Mouse (Mus musculus): ENCODE results near the gene Becn1. TPM values are rescaled to one million over a fixed set of nuclear protein-coding genes. Genes with fewer than 3 reads are reported as not detected.

Becn1 gene
- total RNA-seq, 2 experiments from 2014 or later, result 86.7 to 160 TPM

DNA sequence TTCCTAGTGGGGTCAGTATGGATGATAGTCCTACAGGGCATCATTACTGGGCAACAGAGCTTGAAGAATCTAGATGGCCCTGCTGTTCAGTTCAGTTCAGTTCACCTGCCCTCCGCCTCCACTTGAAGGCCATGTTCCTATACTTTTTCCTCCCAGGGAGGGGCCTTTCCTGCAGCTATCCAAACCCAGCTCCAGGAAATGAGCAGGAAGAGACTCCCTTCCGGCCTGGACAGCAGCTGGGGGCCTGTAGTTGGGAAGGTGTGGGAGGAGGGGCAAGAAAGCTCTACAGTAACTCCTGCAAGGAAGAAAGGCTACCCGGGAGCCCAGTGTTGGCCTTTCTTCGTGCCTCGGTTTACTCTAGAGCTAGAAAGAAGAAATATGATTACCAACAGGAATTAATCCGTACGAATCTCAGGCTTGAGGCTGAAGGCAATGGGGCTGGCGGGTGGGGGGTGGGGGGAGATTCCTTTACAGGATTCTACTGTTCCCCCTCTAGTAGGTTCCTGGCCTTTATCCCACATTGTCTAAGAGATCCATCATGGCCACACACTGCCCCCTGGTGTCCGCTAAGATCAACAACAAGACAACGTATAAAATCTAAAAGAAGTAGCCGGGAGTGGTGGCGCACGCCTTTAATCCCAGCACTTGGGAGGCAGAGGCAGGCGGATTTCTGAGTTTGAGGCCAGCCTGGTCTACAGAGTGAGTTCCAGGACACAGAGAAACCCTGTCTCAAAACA lies 53.7 kb downstream of the Becn1 start:
- no peak; the same call in 1 of the 2 replicates for ATAC-seq (replicated peaks; ENCODE audit: low FRiP score, low TSS enrichment, poor library complexity, severe bottlenecking)

DNA sequence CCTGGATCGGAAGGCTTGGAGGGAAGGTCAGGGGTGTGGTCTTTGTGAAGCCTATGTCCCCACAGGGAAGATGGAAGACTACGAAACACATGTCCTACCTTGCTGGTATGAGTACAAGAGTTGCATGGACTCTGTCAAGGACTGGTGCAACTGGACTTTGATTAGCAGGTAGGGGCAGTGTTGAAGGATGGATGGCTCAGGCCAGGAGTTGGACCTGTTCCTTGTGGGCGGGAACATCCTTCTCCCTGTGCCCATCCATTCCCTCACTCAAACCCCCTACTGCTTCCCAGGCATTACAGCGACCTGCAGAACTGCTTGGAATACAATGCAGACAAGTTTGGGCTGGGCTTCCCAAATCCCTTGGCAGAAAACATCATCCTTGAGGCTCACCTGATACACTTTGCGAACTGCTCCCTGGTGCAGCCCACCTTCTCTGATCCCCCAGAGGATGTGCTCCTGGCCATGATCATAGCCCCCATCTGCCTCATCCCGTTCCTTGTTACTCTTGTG lies 54.5 kb downstream of the Becn1 start:
- no peak for ATAC-seq (replicated peaks; ENCODE audit: low FRiP score, low TSS enrichment, poor library complexity, severe bottlenecking)

- no peak for ATAC-seq (replicated peaks; ENCODE audit: low FRiP score, low TSS enrichment, poor library complexity, severe bottlenecking)
These were observed 55.4 kb downstream of the Becn1 start for GRCm38 (mm10) chr11:101246702-101247012.

- ATAC-seq (replicated peaks; ENCODE audit: low FRiP score, low TSS enrichment, poor library complexity, severe bottlenecking), result peak; percentile 24; the same call in 1 of the 2 replicates
These were observed 56.0 kb downstream of the Becn1 start, which contains the start of gene Ramp2 for GRCm38 (mm10) chr11:101245855-101246701. Gene Ramp2, plus strand, starts transcription at chr11:101246028.

- ATAC-seq (replicated peaks; ENCODE audit: low FRiP score, low TSS enrichment, poor library complexity, severe bottlenecking), result no peak
These were observed 57.0 kb downstream of the Becn1 start for GRCm38 (mm10) chr11:101245071-101245470.

DNA sequence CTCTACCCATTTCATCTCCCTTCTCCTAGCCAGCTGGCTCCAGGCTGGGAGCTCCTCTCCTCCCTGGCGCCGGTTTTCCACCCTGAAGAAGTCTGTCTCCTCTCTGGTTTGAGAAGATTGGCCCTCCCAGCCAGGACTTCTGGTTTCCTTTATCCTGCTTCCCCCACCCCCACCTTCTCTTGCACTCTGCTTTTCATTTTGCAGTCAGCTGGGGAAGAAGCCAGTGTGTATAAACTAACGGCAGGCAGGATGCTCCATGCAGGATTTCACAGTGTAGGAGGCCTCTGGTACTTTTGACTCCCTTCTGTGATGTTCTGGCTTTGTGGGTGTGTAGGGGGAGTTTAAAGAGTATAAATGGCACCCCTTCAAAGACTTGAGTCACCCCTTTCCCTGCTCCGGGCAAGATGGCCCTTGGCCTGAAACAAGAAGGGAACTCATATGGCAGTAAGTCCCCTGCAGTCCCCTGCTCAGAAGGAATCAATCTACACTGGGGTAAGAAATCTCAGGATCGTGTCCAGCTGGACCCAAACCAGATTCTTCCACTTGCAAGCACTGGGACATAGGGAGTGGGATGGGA lies 63.9 kb downstream of the Becn1 start:
- ATAC-seq (replicated peaks; ENCODE audit: low FRiP score, low TSS enrichment, poor library complexity, severe bottlenecking), result no peak

DNA sequence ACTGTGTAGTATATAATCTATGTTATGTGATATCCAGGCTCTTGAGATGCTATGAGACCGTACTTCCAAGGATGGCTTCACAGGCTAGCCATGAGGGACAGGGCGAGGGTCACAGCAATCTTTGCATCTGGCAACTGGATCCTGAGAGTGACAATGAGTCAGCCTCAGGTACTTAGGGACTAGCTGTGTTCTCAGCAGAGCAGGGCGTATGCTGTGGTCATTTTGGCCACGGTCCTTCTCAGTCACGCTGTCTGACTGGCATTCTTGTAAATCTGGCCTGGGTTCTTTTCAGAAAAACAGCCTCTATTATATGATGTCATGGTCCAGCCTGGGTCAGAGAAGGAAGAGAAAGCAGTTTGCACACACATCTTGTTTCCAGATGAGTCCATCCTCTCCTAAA lies 65.3 kb downstream of the Becn1 start:
- no peak for ATAC-seq (replicated peaks; ENCODE audit: low FRiP score, low TSS enrichment, poor library complexity, severe bottlenecking)

Other genes with a start within 250 kb of the Becn1 start
Only the 30 nearest of the 31 such genes appear.
- gene Naglu, start 232.3 kb downstream of the Becn1 start, total RNA-seq (2014; fragmentation: Nextera tagmentation), result 1.5 and 4.3 TPM in 2 replicates
- 3.1 and 4.5 TPM in 2 replicates for gene Naglu, start 232.3 kb downstream of the Becn1 start, total RNA-seq (2017)
- not detected in 2 replicates for gene Hsd17b1, start 223.9 kb downstream of the Becn1 start, total RNA-seq (2014; fragmentation: Nextera tagmentation)
- gene Hsd17b1, start 223.9 kb downstream of the Becn1 start, total RNA-seq (2017), result not detected in 2 replicates
- 27.3 and 30.7 TPM in 2 replicates for gene Coasy, start 219.7 kb downstream of the Becn1 start, total RNA-seq (2014; fragmentation: Nextera tagmentation)
- 15.1 and 17.2 TPM in 2 replicates for gene Coasy, start 219.7 kb downstream of the Becn1 start, total RNA-seq (2017)
- gene Mlx, start 215.0 kb downstream of the Becn1 start, total RNA-seq (2014; fragmentation: Nextera tagmentation), result 46.8 and 53.3 TPM in 2 replicates
- gene Mlx, start 215.0 kb downstream of the Becn1 start, total RNA-seq (2017), result 34.5 and 74.8 TPM in 2 replicates
- gene Psmc3ip, start 206.8 kb downstream of the Becn1 start, total RNA-seq (2014; fragmentation: Nextera tagmentation), result 26.2 and 65.9 TPM in 2 replicates
- gene Psmc3ip, start 206.8 kb downstream of the Becn1 start, total RNA-seq (2017), result 38.0 and 79.3 TPM in 2 replicates
- 17.0 and 20.6 TPM in 2 replicates for gene Retreg3, start 182.4 kb downstream of the Becn1 start, total RNA-seq (2014; fragmentation: Nextera tagmentation)
- gene Retreg3, start 182.4 kb downstream of the Becn1 start, total RNA-seq (2017), result 29.3 and 36.7 TPM in 2 replicates
- 51.9 and 55.2 TPM in 2 replicates for gene Tubg1, start 182.3 kb downstream of the Becn1 start, total RNA-seq (2014; fragmentation: Nextera tagmentation)
- 28.7 and 42.7 TPM in 2 replicates for gene Tubg1, start 182.3 kb downstream of the Becn1 start, total RNA-seq (2017)
- gene Tubg2, start 146.4 kb downstream of the Becn1 start, total RNA-seq (2014; fragmentation: Nextera tagmentation), result not detected in 2 replicates
- not detected in 2 replicates for gene Tubg2, start 146.4 kb downstream of the Becn1 start, total RNA-seq (2017)
- gene Cntnap1, start 131.8 kb downstream of the Becn1 start, total RNA-seq (2014; fragmentation: Nextera tagmentation), result not detected in 2 replicates
- 0.15 TPM in 1 of 2 replicates, not detected in the other for gene Cntnap1, start 131.8 kb downstream of the Becn1 start, total RNA-seq (2017)
- not detected in 2 replicates for gene Plekhh3, start 130.9 kb downstream of the Becn1 start, total RNA-seq (2014; fragmentation: Nextera tagmentation)
- gene Plekhh3, start 130.9 kb downstream of the Becn1 start, total RNA-seq (2017), result not detected in 2 replicates
- not detected in 2 replicates for gene Ccr10, start 126.8 kb downstream of the Becn1 start, total RNA-seq (2014; fragmentation: Nextera tagmentation)
- not detected in 2 replicates for gene Ccr10, start 126.8 kb downstream of the Becn1 start, total RNA-seq (2017)
- 18.2 and 20.6 TPM in 2 replicates for gene Ezh1, start 75.8 kb downstream of the Becn1 start, total RNA-seq (2014; fragmentation: Nextera tagmentation)
- gene Ezh1, start 75.8 kb downstream of the Becn1 start, total RNA-seq (2017), result 13.8 and 20.3 TPM in 2 replicates
- gene Ramp2, start 56.3 kb downstream of the Becn1 start, total RNA-seq (2014; fragmentation: Nextera tagmentation), result not detected in 2 replicates
- gene Ramp2, start 56.3 kb downstream of the Becn1 start, total RNA-seq (2017), result not detected in 2 replicates
- gene Vps25, start 48.6 kb downstream of the Becn1 start, total RNA-seq (2014; fragmentation: Nextera tagmentation), result 112 and 137 TPM in 2 replicates
- gene Vps25, start 48.6 kb downstream of the Becn1 start, total RNA-seq (2017), result 44.7 and 71.5 TPM in 2 replicates
- gene Wnk4, start 41.7 kb downstream of the Becn1 start, total RNA-seq (2014; fragmentation: Nextera tagmentation), result 0.25 and 1.4 TPM in 2 replicates
- 0.05 and 0.30 TPM in 2 replicates for gene Wnk4, start 41.7 kb downstream of the Becn1 start, total RNA-seq (2017)
- 2.3 and 3.7 TPM in 2 replicates for gene Cntd1, start 23.3 kb downstream of the Becn1 start, total RNA-seq (2014; fragmentation: Nextera tagmentation)
- 2.1 and 4.2 TPM in 2 replicates for gene Cntd1, start 23.3 kb downstream of the Becn1 start, total RNA-seq (2017)
- 67.5 and 86.7 TPM in 2 replicates for gene Coa3, start 23.2 kb downstream of the Becn1 start, total RNA-seq (2014; fragmentation: Nextera tagmentation)
- 28.4 and 40.6 TPM in 2 replicates for gene Coa3, start 23.2 kb downstream of the Becn1 start, total RNA-seq (2017)
- 239 and 277 TPM in 2 replicates for gene Psme3, start 13.9 kb upstream of the Becn1 start, total RNA-seq (2014; fragmentation: Nextera tagmentation)
- 176 and 226 TPM in 2 replicates for gene Psme3, start 13.9 kb upstream of the Becn1 start, total RNA-seq (2017)
- 7.6 and 11.5 TPM in 2 replicates for gene Aoc2, start 22.8 kb upstream of the Becn1 start, total RNA-seq (2014; fragmentation: Nextera tagmentation)
- gene Aoc2, start 22.8 kb upstream of the Becn1 start, total RNA-seq (2017), result 1.9 and 2.9 TPM in 2 replicates
- not detected in 2 replicates for gene Aoc3, start 28.3 kb upstream of the Becn1 start, total RNA-seq (2014; fragmentation: Nextera tagmentation)
- gene Aoc3, start 28.3 kb upstream of the Becn1 start, total RNA-seq (2017), result 0.69 TPM in 1 of 2 replicates, not detected in the other
- not detected in 2 replicates for gene G6pc, start 65.3 kb upstream of the Becn1 start, total RNA-seq (2014; fragmentation: Nextera tagmentation)
- not detected in 2 replicates for gene G6pc, start 65.3 kb upstream of the Becn1 start, total RNA-seq (2017)
- gene Aarsd1, start 115.3 kb upstream of the Becn1 start, total RNA-seq (2014; fragmentation: Nextera tagmentation), result 74.9 and 108 TPM in 2 replicates
- gene Aarsd1, start 115.3 kb upstream of the Becn1 start, total RNA-seq (2017), result 81.8 and 87.7 TPM in 2 replicates
- 4.9 and 7.1 TPM in 2 replicates for gene Gm27029, start 122.5 kb upstream of the Becn1 start, total RNA-seq (2014; fragmentation: Nextera tagmentation)
- gene Gm27029, start 122.5 kb upstream of the Becn1 start, total RNA-seq (2017), result 0.61 TPM in 1 of 2 replicates, not detected in the other
- 5.1 and 6.5 TPM in 2 replicates for gene Rundc1, start 122.8 kb upstream of the Becn1 start, total RNA-seq (2014; fragmentation: Nextera tagmentation)
- gene Rundc1, start 122.8 kb upstream of the Becn1 start, total RNA-seq (2017), result 1.5 and 6.2 TPM in 2 replicates
- not detected in 2 replicates for gene Ptges3l, start 123.0 kb upstream of the Becn1 start, total RNA-seq (2014; fragmentation: Nextera tagmentation)
- not detected in 2 replicates for gene Ptges3l, start 123.0 kb upstream of the Becn1 start, total RNA-seq (2017)
- gene Rpl27, start 140.0 kb upstream of the Becn1 start, total RNA-seq (2014; fragmentation: Nextera tagmentation), result 1,243 and 1,644 TPM in 2 replicates
- gene Rpl27, start 140.0 kb upstream of the Becn1 start, total RNA-seq (2017), result 3,990 and 4,375 TPM in 2 replicates
- 35.5 and 44.1 TPM in 2 replicates for gene Ifi35, start 146.1 kb upstream of the Becn1 start, total RNA-seq (2014; fragmentation: Nextera tagmentation)
- 31.7 and 33.5 TPM in 2 replicates for gene Ifi35, start 146.1 kb upstream of the Becn1 start, total RNA-seq (2017)
- gene Rnd2, start 162.7 kb upstream of the Becn1 start, total RNA-seq (2014; fragmentation: Nextera tagmentation), result 1.6 and 7.2 TPM in 2 replicates
- 3.5 and 3.8 TPM in 2 replicates for gene Rnd2, start 162.7 kb upstream of the Becn1 start, total RNA-seq (2017)
- gene Vat1, start 163.9 kb upstream of the Becn1 start, total RNA-seq (2014; fragmentation: Nextera tagmentation), result 6.5 and 7.4 TPM in 2 replicates
- 3.3 and 5.4 TPM in 2 replicates for gene Vat1, start 163.9 kb upstream of the Becn1 start, total RNA-seq (2017)
- gene Brca1, start 249.7 kb upstream of the Becn1 start, total RNA-seq (2014; fragmentation: Nextera tagmentation), result 37.5 and 45.4 TPM in 2 replicates
- 38.5 and 49.6 TPM in 2 replicates for gene Brca1, start 249.7 kb upstream of the Becn1 start, total RNA-seq (2017)